Mouse (Mus musculus): ENCODE measurements around the gene Tprkb. TPM values are rescaled to one million over a fixed set of nuclear protein-coding genes. Genes with fewer than 3 reads are reported as not detected.
"Not testable (repeated sequence)": the region's sequence is repeated elsewhere in the genome, so short reads cannot be mapped to it uniquely, and the experiment has no call there.

Gene Tprkb
- polyA plus RNA-seq, 2 experiments from 2014 or later, result 50.0 to 63.1 TPM

DNA sequence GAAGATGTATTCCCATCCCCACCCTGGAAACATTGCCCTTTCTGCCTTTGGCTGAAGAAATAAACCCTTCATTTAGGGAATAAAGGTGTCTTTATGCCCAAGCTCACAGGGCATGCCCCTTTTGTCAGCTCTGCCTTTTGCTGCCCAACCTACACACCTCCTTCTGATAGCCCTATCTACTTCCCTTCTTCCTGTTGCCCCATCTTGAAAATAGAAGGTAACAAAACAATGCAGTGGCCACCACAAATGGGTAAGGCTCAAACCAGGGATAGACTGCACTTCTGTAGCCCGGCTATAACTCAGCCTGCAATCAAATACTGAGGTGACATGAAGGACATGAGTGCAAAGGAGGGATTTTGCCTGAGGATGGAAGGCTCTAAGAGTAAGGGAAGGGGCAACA is 64.1 kb downstream of the Tprkb start:
- no peak for ATAC-seq

DNA sequence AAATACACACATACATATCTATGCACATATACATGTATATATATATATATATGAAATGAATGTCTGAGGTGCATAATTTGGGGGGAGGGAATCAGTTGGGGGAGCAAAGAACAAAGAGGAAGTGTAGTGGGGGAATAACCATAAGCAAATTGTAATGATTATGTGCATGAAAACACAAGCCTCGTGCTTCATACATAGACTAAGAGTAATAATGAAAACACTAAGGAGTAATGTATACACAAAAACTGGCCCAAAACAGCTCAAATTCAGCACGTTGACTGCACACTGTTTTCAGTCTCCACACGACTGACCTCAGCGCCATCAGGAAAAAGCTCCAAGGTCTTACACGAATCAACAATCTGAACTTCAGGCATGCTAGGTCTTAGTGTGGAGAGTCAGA is 64.6 kb downstream of the Tprkb start:
- no peak for ATAC-seq

DNA sequence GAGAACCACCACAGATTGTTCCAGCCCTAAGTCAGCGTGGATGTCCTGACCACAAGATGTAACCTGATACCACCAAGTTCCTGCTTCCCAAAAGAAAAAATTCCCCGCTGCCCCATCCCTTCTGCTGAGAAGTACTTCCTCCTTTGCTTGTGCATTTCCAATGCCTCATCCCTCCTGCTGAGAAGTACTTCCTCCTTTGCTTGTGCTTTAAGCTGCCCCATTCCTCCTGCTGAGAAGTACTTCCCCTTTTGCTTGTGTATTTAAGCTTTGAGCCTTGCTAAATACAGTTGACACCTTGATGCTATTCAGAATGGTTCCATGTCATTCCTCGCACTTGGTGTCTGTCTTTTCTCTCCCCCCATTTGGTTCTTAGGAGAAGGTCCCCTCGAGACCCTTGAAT is 67.1 kb downstream of the Tprkb start:
- not testable (repeated sequence) for ATAC-seq

Other genes with a start within 250 kb of the Tprkb start
- gene Nat8f7, start 198.7 kb upstream of the Tprkb start, polyA plus RNA-seq (2017; shearing (Covaris generic)), result not detected
- gene Nat8f3, start 146.1 kb upstream of the Tprkb start, polyA plus RNA-seq (2017; shearing (Covaris generic)), result not detected
- gene Nat8f6, start 90.9 kb upstream of the Tprkb start, polyA plus RNA-seq (2017; shearing (Covaris generic)), result not detected
- not detected for gene Nat8f5, start 90.9 kb upstream of the Tprkb start, polyA plus RNA-seq (2017; shearing (Covaris generic))
- not detected for gene Nat8, start 79.8 kb upstream of the Tprkb start, polyA plus RNA-seq (2017; shearing (Covaris generic))
- gene Nat8f2, start 42.7 kb upstream of the Tprkb start, polyA plus RNA-seq (2017; shearing (Covaris generic)), result not detected
- gene Nat8f4, start 7.0 kb upstream of the Tprkb start, polyA plus RNA-seq (2017; shearing (Covaris generic)), result 1 to 10 TPM; 7.3 to 7.7 TPM
- gene Nat8f1, start 3.8 kb downstream of the Tprkb start, polyA plus RNA-seq (2017; shearing (Covaris generic)), result 10 to 100 TPM; 11.3 to 11.6 TPM
- gene Dusp11, start 49.8 kb downstream of the Tprkb start, polyA plus RNA-seq (2017; shearing (Covaris generic)), result 100 to 1,000 TPM; 223 to 225 TPM
- not detected for gene Figla, start 104.3 kb downstream of the Tprkb start, polyA plus RNA-seq (2017; shearing (Covaris generic))
- gene Add2, start 116.8 kb downstream of the Tprkb start, polyA plus RNA-seq (2017; shearing (Covaris generic)), result not detected